Mouse (Mus musculus) limb, embryonic 14.5 days (tissue): ENCODE results near the gene Ergic2. TPM values are rescaled to one million over a fixed set of nuclear protein-coding genes. Genes with fewer than 3 reads are reported as not detected.

Source experiments
- ATAC-seq: fragments of 200-750 bp; cut with Nextera tagmentation; 2 replicates; pipeline ENCODE4 v1.8.0; 2017; ENCODE audit warnings: low read depth, moderate number of reproducible peaks, moderate TSS enrichment; ENCODE audit not compliant: low FRiP score
- DNase-seq: peaks from one replicate; pipeline ENCODE4 v3.0.0-alpha.2; 2015; ENCODE audit warnings: low spot score
- H3K27ac ChIP-seq: fragments of 300-500 bp; sonication (generic); replicated peaks from 2 replicates; pipeline ENCODE4 v1.5.1; 2014; ENCODE audit warnings: low read depth, mild to moderate bottlenecking, low read length, moderate library complexity, mixed read lengths
- H3K27me3 ChIP-seq: fragments of 300-500 bp; sonication (generic); 2 replicates; pipeline ENCODE4 v1.6.1; 2014; ENCODE audit warnings: low read length, mixed read lengths; ENCODE audit not compliant: control insufficient read depth, insufficient read depth
- H3K36me3 ChIP-seq: fragments of 300-500 bp; sonication (generic); 2 replicates; pipeline ENCODE4 v1.6.1; 2014; ENCODE audit warnings: mild to moderate bottlenecking, low read length, moderate library complexity, mixed read lengths; ENCODE audit not compliant: control insufficient read depth, insufficient read depth
- H3K4me1 ChIP-seq: fragments of 300-500 bp; sonication (generic); 2 replicates; pipeline ENCODE4 v1.6.1; 2014; ENCODE audit warnings: antibody characterized with exemption, low read length, mixed read lengths; ENCODE audit not compliant: control insufficient read depth, insufficient read depth
- H3K4me2 ChIP-seq: fragments of 300-500 bp; sonication (generic); replicated peaks from 2 replicates; pipeline ENCODE4 v1.6.1; 2014; ENCODE audit warnings: low read depth, mild to moderate bottlenecking, low read length, moderate library complexity; ENCODE audit not compliant: severe bottlenecking
- H3K4me3 ChIP-seq: fragments of 300-500 bp; sonication (generic); replicated peaks from 2 replicates; pipeline ENCODE4 v1.5.1; 2014; ENCODE audit warnings: low read length
- H3K9ac ChIP-seq: fragments of 300-500 bp; sonication (generic); 2 replicates; pipeline ENCODE4 v1.6.1; 2014; ENCODE audit warnings: mild to moderate bottlenecking, low read depth, low read length, moderate library complexity; ENCODE audit not compliant: severe bottlenecking
- H3K9me3 ChIP-seq: fragments of 300-500 bp; sonication (generic); 2 replicates; pipeline ENCODE4 v1.6.1; 2016; ENCODE audit warnings: low read length; ENCODE audit not compliant: control insufficient read depth
- POLR2A ChIP-seq: fragments of 200-500 bp; IDR thresholded peaks from 2 replicates; pipeline ENCODE4 v1.8.0; 2012; ENCODE audit warnings: inconsistent platforms, mild to moderate bottlenecking, moderate library complexity, borderline replicate concordance; ENCODE audit not compliant: insufficient read depth, insufficient read length; ENCODE audit errors: extremely low read depth
- WGBS: fragments of 180-500 bp; shearing (Covaris S2); extraction: QIAGEN DNeasy Blood & Tissue Kit; methylation state at CpG from one replicate; pipeline ENCODE4 v1.1.7; 2014; 5-methylcytosine and 5-hydroxymethylcytosine counted together
- polyA plus RNA-seq, 2 experiments: library from polyadenylated mRNA; depleted of rRNA in 1 of 2; stranded (reverse) in 1 of 2; unstranded in 1 of 2; fragments of >200 nt; fragmentation: Nextera tagmentation in 1 of 2; extraction: Ambion mirVana in 1 of 2; gene quantifications; 2 replicates each; pipeline versions ENCODE4 v1.2.1 to v1.2.3; 2012 to 2014

Ergic2 gene
- polyA plus RNA-seq, 2 experiments, result 112 to 187 TPM

- DNase-seq (peak; percentile 56), ATAC-seq (no peak)
- 2% methylated on average over 5 of the region's 5 CpGs for WGBS
- Histone ChIP-seq H3K4me1 (peaks cover 2% of the 10 kb centered on the region; the same call in 1 of the 2 replicates), H3K9me3 (no peaks in the 10 kb centered on the region), H3K4me2 (no peak overlapping the region), H3K27ac (no peak overlapping the region), H3K9ac (no peak overlapping the region), H3K4me3 (no peak overlapping the region), H3K27me3 (no peaks in the 10 kb centered on the region), H3K36me3 (no peaks in the 10 kb centered on the region)
- no peak for TF ChIP-seq POLR2A
Measured at GRCm38 (mm10) chr6:148214765-148215164, 2.6 kb upstream of the Ergic2 start.

- no peaks in the 10 kb centered on the region for H3K36me3 ChIP-seq
- 2% methylated on average over 32 of the region's 51 CpGs for WGBS
- peak overlapping the region; percentile 82 for H3K4me3 ChIP-seq
- H3K9me3 ChIP-seq, result no peaks in the 10 kb centered on the region
- H3K27me3 ChIP-seq, result no peaks in the 10 kb centered on the region
- no peak for TF ChIP-seq POLR2A
- peak; percentile 36 for ATAC-seq
- peaks cover 2% of the 10 kb centered on the region; the same call in 1 of the 2 replicates for H3K4me1 ChIP-seq
- H3K9ac ChIP-seq, result peak overlapping the region; percentile 95
- DNase-seq, result no peak
- peak overlapping the region; percentile 76 for H3K27ac ChIP-seq
- peak overlapping the region; percentile 76 for H3K4me2 ChIP-seq
Measured at GRCm38 (mm10) chr6:148211391-148211876, 740 bp downstream of the Ergic2 start.

GRCm38 (mm10) chr6:148207522-148207921 is 4.7 kb downstream of the Ergic2 start:
- H3K4me3 ChIP-seq, result no peak overlapping the region
- no peaks in the 10 kb centered on the region for H3K27me3 ChIP-seq
- H3K4me2 ChIP-seq, result no peak overlapping the region
- TF ChIP-seq POLR2A, result no peak
- DNase-seq (no peak), ATAC-seq (no peak)
- 76% methylated on average over 1 of the region's 1 CpGs for WGBS
- H3K36me3 ChIP-seq, result peaks cover 18% of the 10 kb centered on the region
- no peak overlapping the region for H3K27ac ChIP-seq
- H3K9me3 ChIP-seq, result no peaks in the 10 kb centered on the region
- no peak overlapping the region for H3K9ac ChIP-seq
- H3K4me1 ChIP-seq, result no peaks in the 10 kb centered on the region; the same call in 1 of the 2 replicates

- no peaks in the 10 kb centered on the region for H3K9me3 ChIP-seq
- no peak for TF ChIP-seq POLR2A
- 78% methylated on average over 1 of the region's 1 CpGs for WGBS
Measured at GRCm38 (mm10) chr6:148205134-148205533, 7.0 kb downstream of the Ergic2 start.

DNA sequence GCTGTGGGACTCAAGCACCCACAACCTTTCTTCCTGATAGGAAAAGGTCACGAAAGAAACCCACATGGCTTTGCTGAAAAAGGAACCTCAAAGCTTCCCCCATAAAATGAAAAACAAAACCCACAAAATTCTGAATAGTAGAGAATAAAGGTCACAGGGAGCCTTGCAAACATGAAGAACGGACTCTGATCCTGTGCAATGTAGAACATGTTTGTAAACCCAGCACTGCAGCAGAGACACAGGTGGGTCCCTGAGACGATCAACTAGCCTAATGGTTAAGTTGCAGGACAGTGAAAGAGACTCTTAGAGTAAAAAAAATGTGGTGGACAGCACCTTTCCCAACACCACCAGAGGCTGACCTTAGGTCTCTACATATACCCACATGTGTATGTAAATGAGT is 12.4 kb downstream of the Ergic2 start:
- 89% methylated on average over 3 of the region's 3 CpGs for WGBS
- Histone ChIP-seq H3K9ac (no peak overlapping the region), H3K4me3 (no peak overlapping the region), H3K36me3 (peaks cover 59% of the 10 kb centered on the region), H3K9me3 (no peaks in the 10 kb centered on the region), H3K4me1 (no peaks in the 10 kb centered on the region), H3K27ac (no peak overlapping the region), H3K4me2 (no peak overlapping the region), H3K27me3 (no peaks in the 10 kb centered on the region)
- DNase-seq (no peak), ATAC-seq (no peak)
- TF ChIP-seq POLR2A, result no peak

More at GRCm38 (mm10) chr6:148205134-148205533, 7.0 kb downstream of the Ergic2 start:
- ATAC-seq, result no peak
- Histone ChIP-seq H3K36me3 (peaks cover 36% of the 10 kb centered on the region), H3K9ac (no peak overlapping the region), H3K27ac (no peak overlapping the region), H3K4me1 (no peaks in the 10 kb centered on the region), H3K4me2 (no peak overlapping the region), H3K4me3 (no peak overlapping the region), H3K27me3 (no peaks in the 10 kb centered on the region)
- no peak for DNase-seq
